In the genomic region with DNA sequence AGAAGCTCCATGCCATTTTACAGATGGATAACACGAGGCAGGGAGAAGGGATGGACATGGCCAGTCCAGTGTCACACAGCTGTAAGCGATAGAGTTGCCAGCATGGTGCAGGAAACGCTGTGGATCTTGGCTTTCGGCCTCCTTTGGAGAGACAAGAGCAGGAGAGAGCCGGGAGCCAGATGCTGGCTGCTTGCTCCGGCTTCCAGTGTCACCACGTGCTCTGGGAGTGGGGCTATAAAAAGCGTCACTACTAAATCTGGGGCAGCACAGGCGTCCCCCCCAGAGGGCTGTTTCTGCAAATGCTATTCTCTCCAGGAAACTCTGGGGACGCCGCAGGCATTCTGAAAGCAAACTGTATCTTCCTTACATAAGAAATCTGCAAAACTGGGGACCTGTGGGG, we compare ENCODE assay signal across 8 mouse cellular contexts.
DNase-seq lines count a peak whose midpoint lies in the region; ATAC-seq lines count a peak whose summit lies in the region.

No protein-coding gene starts in this region.

- peak; percentile 62 for DNase-seq in kidney, postnatal 14 days
- no peak for DNase-seq in kidney, adult 11 months
- peak; percentile 85 to 88 for DNase-seq in heart, adult 9 months (ENCODE audit: low spot score in 2 of 2)
- DNase-seq in layer of hippocampus, postnatal 14 days (ENCODE audit: low spot score in 2 of 2), result peak; percentile 55 to 74
- DNase-seq in right cerebral cortex, adult 18-20 months, result peak; percentile 93
- DNase-seq in urinary bladder, postnatal 14 days (ENCODE audit: low spot score), result no peak
- no peak for DNase-seq in ovary, postnatal 36 days (ENCODE audit: low spot score)

- no peak for ATAC-seq in granulocyte monocyte progenitor cell, adult 5-6 weeks (replicated peaks; ENCODE audit: poor library complexity, severe bottlenecking)

Comparison
In these comparisons a context has a peak if more than half of its experiments do, and no peak if none do; other contexts are left out.
1. DNase-seq: peak in kidney, postnatal 14 days (single experiment), heart, adult 9 months (2 of 2), layer of hippocampus, postnatal 14 days (2 of 2) and right cerebral cortex, adult 18-20 months (single experiment); none in kidney, adult 11 months (single experiment), urinary bladder, postnatal 14 days (single experiment) and ovary, postnatal 36 days (single experiment).